Mouse (Mus musculus) frontal cortex, postnatal 10 days (tissue): Measurements from ENCODE around the gene Ppp1ca.

ENCODE experiments used
- DNase-seq, 2 experiments: peaks; one replicate each; pipeline ENCODE4 v3.0.0; 2022; ENCODE audit warnings: low spot score in 2 of 2, mixed read lengths in 1 of 2

The Ppp1ca gene

GRCm38 (mm10) chr19:4154437-4155222 lies 37.2 kb upstream of the Ppp1ca start:
- peak in 1 of 2 experiments; percentile 5 for DNase-seq

DNA sequence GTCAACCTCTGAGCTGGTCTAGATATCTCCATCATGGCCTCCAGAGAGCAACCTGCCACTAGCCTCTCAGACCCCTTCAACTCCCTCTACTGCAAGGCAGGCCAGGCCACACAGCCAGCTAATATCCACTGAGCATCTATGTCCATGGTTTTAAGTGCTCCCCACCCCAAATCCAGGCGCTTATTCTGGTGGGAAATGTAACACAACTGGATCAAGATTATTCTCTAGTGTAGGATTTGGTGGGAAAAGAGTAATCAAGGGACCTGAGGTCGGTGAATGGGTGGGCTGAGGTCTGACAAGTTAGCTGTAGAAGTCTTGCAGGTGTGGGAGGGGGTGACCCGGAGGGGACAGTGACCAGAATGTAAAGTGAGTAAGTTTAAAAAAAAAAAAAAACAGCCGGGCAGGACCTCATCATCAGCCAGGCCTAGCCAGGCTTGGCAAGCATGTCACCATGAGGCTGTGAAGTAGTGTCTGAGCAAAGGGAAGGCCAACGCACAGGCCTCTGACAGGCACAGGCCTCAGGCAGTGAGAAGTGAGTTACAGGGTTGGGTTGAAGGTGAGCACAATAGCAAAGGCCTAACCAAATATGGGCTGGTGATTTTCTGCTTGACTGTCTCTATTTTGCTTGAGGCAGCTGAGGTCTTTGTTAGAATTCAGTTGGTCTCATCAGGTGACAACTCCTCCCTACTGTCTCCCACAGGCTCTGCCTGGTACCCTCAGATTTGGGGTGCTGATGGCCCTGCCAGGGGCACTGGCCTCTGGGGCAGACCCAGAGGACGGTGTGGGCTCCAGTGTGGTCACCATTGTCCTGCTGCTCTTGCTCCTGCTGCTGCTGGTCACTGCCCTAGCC lies 36.4 kb upstream of the Ppp1ca start:
- DNase-seq, result peak in 1 of 2 experiments; percentile 5

DNA sequence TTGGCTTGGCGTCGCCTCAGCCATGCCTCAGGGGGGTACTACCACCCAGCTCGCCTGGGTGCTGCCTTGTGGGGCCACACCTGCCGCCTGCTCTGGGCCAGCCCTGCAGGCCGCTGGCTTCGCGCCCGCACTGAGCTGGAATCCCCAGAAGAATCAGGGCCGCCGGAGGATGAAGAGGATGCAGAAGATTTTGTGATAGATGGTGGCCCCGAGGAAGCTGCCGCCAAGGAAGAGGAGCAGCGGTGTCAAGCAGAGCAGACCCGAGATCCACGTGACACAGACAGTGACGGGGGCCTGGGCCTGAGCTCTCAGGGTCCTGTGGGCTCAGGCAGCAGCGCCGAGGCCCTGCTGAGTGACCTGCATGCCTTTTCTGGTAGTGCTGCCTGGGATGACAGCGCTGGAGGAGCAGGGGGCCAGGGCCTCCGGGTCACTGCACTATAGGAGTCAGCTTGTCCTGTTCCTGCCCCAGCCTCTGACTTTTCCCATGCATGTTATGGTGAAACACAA lies 35.7 kb upstream of the Ppp1ca start:
- peak in 1 of 2 experiments; percentile 6 for DNase-seq

DNA sequence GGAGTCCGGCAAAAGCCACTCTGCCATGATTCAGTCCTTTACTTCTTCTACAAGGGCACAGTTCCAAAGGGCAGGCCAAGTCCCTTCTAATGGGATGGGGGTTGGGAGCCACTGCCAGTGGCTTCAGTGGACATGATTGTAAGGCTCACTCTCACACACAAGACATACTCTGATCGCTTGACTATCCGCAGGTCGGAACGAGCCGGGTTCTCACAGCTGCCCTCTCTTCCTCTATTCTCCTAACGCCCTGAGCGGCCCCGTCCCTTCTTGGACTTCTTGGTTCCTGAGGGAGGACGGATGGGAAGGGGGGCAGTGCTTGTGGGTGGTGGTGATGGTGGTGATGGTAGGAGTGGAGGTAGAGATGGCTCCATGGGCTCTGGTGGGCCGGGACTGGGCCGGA lies 35.1 kb upstream of the Ppp1ca start:
- peak in 1 of 2 experiments; percentile 12 for DNase-seq

DNA sequence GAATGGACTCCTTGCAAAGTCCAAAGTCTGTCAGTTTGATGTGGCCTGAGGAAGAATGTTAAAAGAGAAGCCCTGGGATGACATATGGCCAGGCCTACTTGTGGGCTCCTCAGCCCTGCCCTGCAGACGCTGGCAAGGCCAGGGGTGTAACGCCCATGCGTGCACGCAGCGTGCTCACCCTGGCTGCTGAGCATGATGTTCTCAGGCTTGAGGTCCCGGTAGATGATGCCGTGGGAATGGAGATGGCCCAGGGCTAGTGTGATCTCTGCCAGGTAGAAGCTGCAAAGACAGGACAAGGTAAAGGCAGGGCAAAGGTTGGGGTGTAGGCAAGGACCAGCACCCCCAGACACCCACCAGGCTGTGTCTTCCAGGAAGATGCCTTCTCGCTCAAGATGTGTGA lies 32.8 kb upstream of the Ppp1ca start:
- DNase-seq, result no peak

DNA sequence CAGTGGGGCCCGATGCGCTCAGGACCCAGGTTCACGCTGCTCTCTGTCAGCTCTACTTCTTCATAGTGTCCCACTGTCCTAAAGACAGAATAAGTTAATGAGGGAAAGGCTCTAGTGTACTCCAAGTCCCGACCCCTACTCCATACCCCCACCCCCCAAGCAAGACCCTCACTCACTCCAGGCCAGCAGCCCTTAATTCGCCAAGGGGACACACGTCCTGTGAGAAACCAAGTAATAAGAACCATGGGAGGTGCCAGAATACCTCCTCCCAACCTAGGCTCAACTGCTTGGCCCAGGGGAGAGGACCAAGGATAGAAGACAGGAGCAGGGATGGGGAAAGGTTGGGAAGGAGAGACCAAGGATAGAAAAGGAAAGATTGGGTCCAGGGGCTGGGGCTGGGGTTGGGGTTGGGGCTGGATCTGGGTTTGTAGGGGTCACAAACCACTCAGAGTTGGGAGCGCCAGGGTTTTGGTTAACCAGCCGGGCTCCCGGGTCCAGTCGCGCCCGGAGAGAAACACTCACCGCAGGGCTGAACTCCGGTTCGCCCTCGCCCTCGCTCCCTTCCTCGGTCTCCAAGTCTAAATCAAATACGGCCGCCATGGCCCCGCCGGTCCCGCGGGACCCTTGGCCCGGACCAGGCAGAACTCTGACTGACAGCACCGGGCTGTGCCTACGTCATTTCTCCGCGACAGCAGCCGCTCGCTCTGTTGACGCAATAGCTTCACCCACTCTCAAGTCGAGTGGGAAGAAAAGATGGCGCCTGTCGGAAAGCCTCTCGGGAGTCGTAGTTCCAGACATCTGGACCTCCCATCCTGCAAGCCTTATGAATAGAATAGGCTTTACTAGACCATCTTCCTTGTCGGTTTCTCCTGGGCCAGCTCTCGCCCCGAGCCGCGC lies 29.0 kb upstream of the Ppp1ca start, which contains the start of gene Rps6kb2:
Rps6kb2 (minus strand) TSS at position 709 of the 897 bp plus-strand sequence.
- DNase-seq, result peak; percentile 94 to 97

GRCm38 (mm10) chr19:4163543-4163887 lies 28.4 kb upstream of the Ppp1ca start:
- no peak for DNase-seq

GRCm38 (mm10) chr19:4164100-4164499 lies 27.8 kb upstream of the Ppp1ca start:
- DNase-seq, result no peak

GRCm38 (mm10) chr19:4164721-4165120 lies 27.1 kb upstream of the Ppp1ca start:
- no peak for DNase-seq

DNA sequence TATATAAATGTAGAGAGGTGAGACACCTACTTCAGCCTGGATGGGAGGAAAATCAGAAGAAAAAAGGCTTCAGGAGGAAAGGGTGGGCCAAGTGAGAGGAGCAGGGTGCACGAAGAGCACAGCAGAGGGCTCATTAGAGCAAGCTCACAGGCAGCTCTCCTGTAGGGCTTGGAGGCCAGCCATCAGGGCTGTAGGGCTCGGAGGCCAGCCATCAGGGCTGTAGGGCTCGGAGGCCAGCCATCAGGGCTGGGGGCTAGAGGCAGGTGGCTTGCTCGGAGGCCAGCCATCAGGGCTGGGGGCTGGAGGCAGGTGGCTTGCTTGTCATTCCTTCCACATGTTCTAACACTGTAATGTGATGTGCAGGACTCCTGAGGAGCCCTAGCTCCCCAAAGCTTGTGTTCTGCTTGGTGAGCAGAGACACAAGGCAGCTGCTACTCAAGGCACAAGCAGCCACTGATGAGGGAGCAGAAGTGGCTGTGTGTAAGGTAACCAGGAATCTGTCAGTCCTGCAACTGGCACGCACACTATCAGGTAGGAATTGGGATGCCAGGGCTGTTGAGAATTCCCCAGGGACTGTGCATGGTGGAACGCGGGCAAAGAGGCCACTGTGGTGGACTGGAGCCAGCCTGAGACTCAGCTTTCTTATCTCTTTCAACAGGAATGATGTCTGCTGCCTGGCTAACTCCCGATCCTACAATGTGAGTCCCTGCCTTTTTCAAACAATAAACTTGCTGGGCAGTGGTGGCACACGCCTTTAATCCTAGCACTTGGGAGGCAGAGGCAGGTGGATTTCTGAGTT lies 25.0 kb upstream of the Ppp1ca start:
- DNase-seq, result no peak

GRCm38 (mm10) chr19:4169378-4169784 lies 22.5 kb upstream of the Ppp1ca start:
- peak; percentile 99 to 100 for DNase-seq

DNA sequence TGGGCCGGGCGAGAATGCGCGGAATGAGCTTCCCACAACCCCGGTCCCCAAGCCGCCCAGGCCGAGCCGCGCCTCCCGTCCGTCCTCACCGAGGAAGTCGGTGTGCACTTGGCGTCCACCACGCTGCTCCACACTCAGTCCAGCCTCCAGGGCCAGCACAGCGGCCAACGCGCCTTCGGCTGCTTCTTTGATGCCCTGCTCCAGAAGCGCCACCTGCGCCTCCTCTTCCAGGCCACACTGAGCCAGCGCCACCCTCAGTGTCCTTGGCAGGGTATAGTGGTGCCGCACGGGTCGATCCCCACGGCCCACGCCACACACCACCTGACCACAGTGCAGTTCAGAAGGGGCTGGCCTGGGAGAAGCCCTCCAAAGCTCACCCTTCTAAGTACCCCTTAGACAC lies 22.1 kb upstream of the Ppp1ca start:
- no peak for DNase-seq

GRCm38 (mm10) chr19:4170723-4171392 lies 21.0 kb upstream of the Ppp1ca start:
- no peak for DNase-seq

GRCm38 (mm10) chr19:4171393-4172290 lies 20.2 kb upstream of the Ppp1ca start:
- DNase-seq, result no peak

- no peak for DNase-seq
Observed at GRCm38 (mm10) chr19:4172925-4173324, 18.9 kb upstream of the Ppp1ca start.

GRCm38 (mm10) chr19:4175368-4175947 lies 16.4 kb upstream of the Ppp1ca start, which contains the start of gene Carns1:
Gene Carns1 (minus strand): TSS chr19:4175479.
- peak in 1 of 2 experiments; percentile 20 for DNase-seq

DNA sequence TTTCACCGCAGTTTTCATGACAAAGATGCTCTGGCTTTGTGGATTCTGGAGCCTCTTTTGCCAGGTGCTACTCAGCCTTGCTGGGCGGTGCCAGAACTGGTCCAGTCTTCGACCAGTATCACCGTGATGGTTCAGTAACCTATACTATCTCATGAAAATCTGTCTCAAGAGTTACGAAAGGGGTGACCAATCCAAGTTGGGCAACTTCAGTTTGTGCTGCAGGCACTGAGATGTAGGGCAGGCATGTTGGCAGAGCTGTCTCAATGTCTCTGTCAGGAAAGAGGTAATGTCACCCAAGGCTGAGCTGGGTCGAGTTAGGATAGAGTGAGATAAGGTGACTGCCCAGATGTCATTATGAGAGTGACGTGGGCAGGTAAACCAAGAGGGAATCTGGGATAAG lies 11.5 kb upstream of the Ppp1ca start:
- no peak for DNase-seq

GRCm38 (mm10) chr19:4181892-4182291 lies 10.0 kb upstream of the Ppp1ca start:
- peak; percentile 72 to 73 for DNase-seq

- DNase-seq, result no peak
Observed at GRCm38 (mm10) chr19:4183689-4184088, 8.2 kb upstream of the Ppp1ca start.
